Mouse (Mus musculus) G1E-ER4 (cell line): ENCODE results near the gene Pfas. TPM values are rescaled to one million over a fixed set of nuclear protein-coding genes. Genes with fewer than 3 reads are reported as not detected.

ENCODE experiments used
- GATA1 ChIP-seq: IDR thresholded peaks from one replicate; pipeline ENCODE4 v1.8.0; 2012; ENCODE audit warnings: low read length, inconsistent platforms
- polyA plus RNA-seq: library from polyadenylated mRNA; stranded (reverse); fragments of >175 nt; gene quantifications from 2 replicates; pipeline ENCODE4 v1.2.3, GENCODE M21; 2012

Gene Pfas
- polyA plus RNA-seq, 1 experiment: 31.5 TPM

DNA sequence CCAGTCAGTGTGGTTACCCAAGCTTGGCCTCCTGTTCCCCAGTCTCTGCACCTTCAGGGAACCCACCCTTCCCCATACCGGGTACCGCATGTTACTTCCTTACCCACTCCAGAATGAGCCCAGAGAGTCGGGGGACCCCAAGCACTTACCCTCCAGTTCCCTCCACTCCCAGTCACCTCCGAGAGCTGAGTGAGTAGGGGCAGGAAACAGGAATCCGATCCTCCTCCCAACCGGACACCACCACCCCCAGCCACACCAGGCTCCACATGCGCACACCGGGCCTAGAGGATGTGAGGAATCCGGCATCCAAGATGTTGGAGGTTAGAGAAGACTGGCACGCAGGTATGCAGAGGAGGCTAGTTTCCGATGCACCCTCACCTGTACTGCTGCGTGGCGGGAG is 51.6 kb downstream of the Pfas start:
- no peak for TF ChIP-seq GATA1

DNA sequence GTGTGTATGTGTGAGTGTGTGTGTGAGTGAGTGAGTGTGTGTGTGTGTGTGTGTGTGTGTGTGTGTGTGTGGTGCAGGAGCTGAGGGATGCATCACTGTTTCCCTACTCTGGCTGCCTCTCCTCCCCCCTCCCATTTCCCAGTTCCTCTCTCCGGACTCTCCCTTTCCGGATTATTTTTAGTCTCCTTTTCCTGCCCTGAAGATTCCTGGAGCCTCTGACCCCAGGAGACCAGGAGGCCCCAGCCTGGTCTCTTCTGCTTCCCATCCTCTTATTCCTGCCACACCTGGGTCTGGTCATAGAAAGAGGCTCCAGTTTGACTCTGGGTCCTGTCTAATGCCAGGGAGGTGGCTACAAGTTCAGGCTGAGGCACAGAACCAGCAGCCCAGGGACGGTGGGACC is 52.2 kb downstream of the Pfas start:
- no peak for TF ChIP-seq GATA1

DNA sequence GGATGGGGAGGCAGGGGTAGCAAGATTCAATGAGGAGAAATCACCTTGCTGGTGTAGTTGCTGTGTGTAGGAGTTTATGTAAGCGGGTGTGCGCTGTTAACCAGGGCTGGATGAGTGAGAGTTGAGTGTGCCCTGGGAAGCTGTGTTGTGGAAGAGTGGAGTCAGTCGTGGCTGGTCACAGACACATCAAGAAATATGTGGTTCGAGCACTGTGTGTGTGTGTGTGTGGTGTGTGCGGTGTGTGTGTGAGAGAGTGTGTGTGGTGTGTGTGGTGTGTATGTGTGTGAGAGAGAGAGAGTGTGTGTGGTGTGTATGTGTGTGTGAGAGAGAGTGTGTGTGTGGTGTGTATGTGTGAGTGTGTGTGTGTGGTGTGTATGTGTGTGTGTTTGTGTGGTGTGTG is 52.8 kb downstream of the Pfas start:
- TF ChIP-seq GATA1: no peak

- TF ChIP-seq GATA1: no peak
These were observed 53.9 kb downstream of the Pfas start for GRCm38 (mm10) chr11:68954408-68954807.

- TF ChIP-seq GATA1: no peak
These were observed 54.4 kb downstream of the Pfas start for GRCm38 (mm10) chr11:68953903-68954302.

- TF ChIP-seq GATA1: no peak
These were observed 60.7 kb downstream of the Pfas start for GRCm38 (mm10) chr11:68947542-68947993.

- TF ChIP-seq GATA1: no peak
These were observed 61.3 kb downstream of the Pfas start for GRCm38 (mm10) chr11:68946806-68947440.

- no peak for TF ChIP-seq GATA1
These were observed 62.3 kb downstream of the Pfas start for GRCm38 (mm10) chr11:68946001-68946400.

GRCm38 (mm10) chr11:68945245-68945644 is 63.0 kb downstream of the Pfas start:
- no peak for TF ChIP-seq GATA1

- TF ChIP-seq GATA1: no peak
These were observed 65.5 kb downstream of the Pfas start for GRCm38 (mm10) chr11:68942731-68943130.

DNA sequence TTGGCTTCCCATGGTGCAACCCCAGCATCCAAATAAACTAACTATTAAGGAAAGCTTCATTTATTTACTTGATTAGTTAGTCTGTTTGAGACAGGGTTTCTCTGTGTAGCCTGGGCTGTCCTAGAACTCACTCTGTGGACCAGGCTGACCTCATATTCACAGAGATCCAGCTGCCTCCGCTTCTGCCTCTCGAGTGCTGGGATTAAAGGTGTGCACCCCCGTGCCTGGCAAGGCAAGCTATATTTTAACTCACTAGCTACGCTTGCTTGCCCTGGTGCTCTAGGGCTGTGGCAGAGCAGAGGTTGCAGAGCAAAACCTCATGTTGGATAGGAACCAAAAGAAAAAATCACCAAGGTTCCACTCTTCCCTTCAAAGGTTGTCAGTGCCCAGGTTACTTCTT is 67.7 kb downstream of the Pfas start:
- TF ChIP-seq GATA1: no peak

DNA sequence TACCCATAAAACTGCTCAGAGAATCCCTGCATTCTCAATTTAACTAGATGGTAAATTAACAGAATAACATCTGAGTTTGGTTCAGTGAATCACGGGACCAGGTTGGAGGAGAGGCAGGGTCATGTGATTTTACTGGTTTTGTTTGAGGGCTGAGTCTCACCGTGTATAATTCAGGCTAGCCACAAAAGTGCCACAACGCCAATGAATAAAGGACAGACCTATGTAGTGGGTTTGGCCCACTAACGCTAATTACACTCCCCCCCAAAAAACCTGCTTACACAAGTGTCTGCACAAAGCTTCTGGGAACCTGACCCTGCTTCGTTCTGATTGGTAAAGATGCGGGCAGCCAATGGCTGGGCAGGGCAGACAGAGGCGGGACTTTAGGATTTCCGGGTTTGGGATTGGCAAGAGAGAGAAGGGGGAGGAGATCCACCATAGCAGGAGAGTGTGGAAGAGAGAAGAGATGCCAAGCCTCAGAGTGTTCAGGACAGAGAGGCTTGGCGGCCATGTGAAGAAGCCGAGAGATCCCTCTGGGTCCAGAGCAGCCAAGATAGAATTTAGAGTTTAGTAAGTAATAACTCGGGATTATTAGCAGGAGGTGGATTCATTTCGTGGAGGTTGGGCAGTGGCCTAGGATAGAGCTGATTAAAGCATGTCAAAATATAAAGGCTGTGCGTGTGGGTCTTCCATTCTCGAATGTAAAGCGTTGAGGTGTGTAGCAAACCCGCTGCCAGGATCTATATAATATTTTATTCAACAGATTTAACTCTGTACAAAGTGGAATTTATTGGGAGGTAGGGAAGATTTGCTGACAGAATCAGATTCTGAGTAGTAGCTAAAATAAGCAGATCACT is 68.6 kb downstream of the Pfas start:
- TF ChIP-seq GATA1: no peak

Other genes with a start within 250 kb of the Pfas start
- 29.4 and 40.1 TPM in 2 replicates for gene Ndel1, start 136.6 kb downstream of the Pfas start, polyA plus RNA-seq
- not detected in 2 replicates for gene Rnf222, start 119.9 kb downstream of the Pfas start, polyA plus RNA-seq
- gene Rpl26, start 106.9 kb downstream of the Pfas start, polyA plus RNA-seq: 180 and 197 TPM in 2 replicates
- gene Odf4, start 81.4 kb downstream of the Pfas start, polyA plus RNA-seq: not detected in 2 replicates
- not detected in 2 replicates for gene Arhgef15, start 51.0 kb downstream of the Pfas start, polyA plus RNA-seq
- gene Slc25a35, start 40.3 kb downstream of the Pfas start, polyA plus RNA-seq: 1.2 and 1.5 TPM in 2 replicates
- 11.1 and 12.8 TPM in 2 replicates for gene Rangrf, start 33.3 kb downstream of the Pfas start, polyA plus RNA-seq
- 39.7 and 70.1 TPM in 2 replicates for gene Ctc1, start 7.5 kb upstream of the Pfas start, polyA plus RNA-seq
- gene Aurkb, start 37.2 kb upstream of the Pfas start, polyA plus RNA-seq: 217 and 345 TPM in 2 replicates
- 20.5 and 25.2 TPM in 2 replicates for gene Borcs6, start 51.3 kb upstream of the Pfas start, polyA plus RNA-seq
- 55.6 and 63.5 TPM in 2 replicates for gene Tmem107, start 62.3 kb upstream of the Pfas start, polyA plus RNA-seq
- 32.2 and 39.6 TPM in 2 replicates for gene Vamp2, start 80.0 kb upstream of the Pfas start, polyA plus RNA-seq
- 25.0 and 26.2 TPM in 2 replicates for gene Per1, start 86.8 kb upstream of the Pfas start, polyA plus RNA-seq
- gene Hes7, start 111.9 kb upstream of the Pfas start, polyA plus RNA-seq: 0.80 and 1.4 TPM in 2 replicates
- gene 9130213A22Rik, start 114.1 kb upstream of the Pfas start, polyA plus RNA-seq: 0.09 and 0.10 TPM in 2 replicates
- not detected in 2 replicates for gene Aloxe3, start 117.4 kb upstream of the Pfas start, polyA plus RNA-seq
- not detected in 2 replicates for gene Alox12b, start 148.5 kb upstream of the Pfas start, polyA plus RNA-seq
- gene Alox8, start 189.4 kb upstream of the Pfas start, polyA plus RNA-seq: not detected in 2 replicates
- not detected in 2 replicates for gene Gucy2e, start 228.6 kb upstream of the Pfas start, polyA plus RNA-seq